Mouse (Mus musculus) cerebellum, adult 2 months (tissue): ENCODE measurements around the gene Setd3.

Source experiments
- CTCF ChIP-seq: fragments of 200-500 bp; IDR thresholded peaks from 2 replicates; pipeline ENCODE4 v1.5.1; 2011; ENCODE audit warnings: low read depth, mild to moderate bottlenecking, control low read depth, low read length, moderate library complexity, borderline replicate concordance; ENCODE audit not compliant: insufficient read depth
- POLR2A ChIP-seq: fragments of 200-500 bp; IDR thresholded peaks from 2 replicates; pipeline ENCODE4 v1.6.1; 2011; ENCODE audit warnings: low read length, control low read depth, borderline replicate concordance; ENCODE audit not compliant: insufficient read depth

DNA sequence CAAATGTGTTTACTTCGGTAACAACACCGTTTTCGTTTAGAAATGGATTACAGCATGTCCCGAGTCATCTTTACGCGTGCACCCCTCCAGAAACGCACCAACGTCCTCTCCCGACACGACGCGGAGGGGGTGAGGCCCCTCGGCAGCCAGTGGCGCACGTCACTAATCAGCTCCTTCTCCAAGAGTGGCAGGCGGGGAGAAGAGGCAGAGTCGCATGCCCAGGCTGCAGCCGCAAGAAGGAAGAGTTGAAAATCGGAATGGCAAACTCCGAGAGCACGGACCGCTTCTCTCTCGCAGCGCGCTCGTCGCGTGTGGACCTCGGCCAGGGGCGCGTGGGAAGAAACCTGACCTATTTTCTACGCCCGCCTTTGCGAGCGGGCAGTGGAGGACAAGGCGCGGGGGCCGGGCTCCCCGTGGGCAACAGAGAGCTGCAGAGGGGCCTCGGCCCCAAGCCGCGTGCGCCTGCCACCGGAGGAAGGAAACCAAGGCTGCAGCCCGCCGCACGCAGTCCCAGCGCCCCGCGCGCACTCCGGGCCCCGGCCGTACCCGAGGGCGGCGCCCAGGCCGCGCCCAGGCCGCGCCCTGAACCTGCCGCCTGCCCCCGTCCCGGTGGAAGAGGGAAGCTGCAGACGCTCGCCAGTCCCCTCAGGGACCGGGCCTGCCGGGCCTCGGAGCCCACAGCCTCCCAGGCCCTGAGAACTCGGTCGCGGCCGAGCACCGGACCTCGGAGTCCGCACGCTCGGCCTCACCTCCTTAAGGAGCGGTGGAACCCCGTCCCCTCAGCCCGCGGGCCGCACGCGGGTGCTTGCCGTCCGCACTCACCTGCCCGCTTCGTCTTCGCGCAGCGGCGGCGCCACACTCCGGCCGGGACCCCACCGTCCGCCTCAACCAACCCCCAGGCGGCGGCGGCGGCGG lies 526 bp downstream of the Setd3 start:
- no peak for TF ChIP-seq CTCF
- TF ChIP-seq POLR2A: peak; percentile 33; the same call in 1 of the 2 replicates
